Mouse (Mus musculus): ENCODE measurements at regions not wholly inside any gene's neighbourhood (a gene's known extent, or its start where the extent isn't known, plus 50 kb on each side); places are given as distances from the start of the nearest gene placed in this dataset.

- Histone ChIP-seq H3K4me3 (replicated peaks) (no peak overlapping the region), H3K9ac (no peak overlapping the region), H3K36me3 (no peaks in the 10 kb centered on the region), H3K4me2 (replicated peaks) (no peak overlapping the region), H3K27ac (no peak overlapping the region), H3K27me3 (replicated peaks) (no peaks in the 10 kb centered on the region), H3K4me1 (replicated peaks) (no peaks in the 10 kb centered on the region), H3K9me3 (no peaks in the 10 kb centered on the region)
- 89% methylated on average over 5 of the region's 5 CpGs for WGBS
- no peak for ATAC-seq
These were observed 141.3 kb upstream of the Rgs18 start for GRCm38 (mm10) chr1:144916568-144916967.

- WGBS = 50% methylated on average over 3 of the region's 3 CpGs
- no peak overlapping the region for H3K4me2 ChIP-seq (replicated peaks)
- no peaks in the 10 kb centered on the region for H3K4me1 ChIP-seq (replicated peaks)
- no peaks in the 10 kb centered on the region for H3K9me3 ChIP-seq
- no peak overlapping the region for H3K9ac ChIP-seq
- H3K27ac ChIP-seq = no peak overlapping the region
- no peaks in the 10 kb centered on the region for H3K27me3 ChIP-seq (replicated peaks)
- no peak overlapping the region for H3K4me3 ChIP-seq (replicated peaks)
- ATAC-seq = no peak
- H3K36me3 ChIP-seq = no peaks in the 10 kb centered on the region
These were observed 127.8 kb upstream of the Rgs18 start for GRCm38 (mm10) chr1:144902987-144903386.

- H3K36me3 ChIP-seq = no peaks in the 10 kb centered on the region
- no peaks in the 10 kb centered on the region for H3K27me3 ChIP-seq (replicated peaks)
- H3K4me3 ChIP-seq (replicated peaks) = no peak overlapping the region
- ATAC-seq = no peak
- no peaks in the 10 kb centered on the region for H3K9me3 ChIP-seq
- H3K9ac ChIP-seq = no peak overlapping the region
- H3K4me2 ChIP-seq (replicated peaks) = no peak overlapping the region
- H3K4me1 ChIP-seq (replicated peaks) = no peaks in the 10 kb centered on the region
- no peak overlapping the region for H3K27ac ChIP-seq
- WGBS = 92% methylated on average over 2 of the region's 2 CpGs
These were observed 108.4 kb upstream of the Rgs18 start for GRCm38 (mm10) chr1:144883633-144884032.

- Histone ChIP-seq H3K4me1 (replicated peaks) (no peaks in the 10 kb centered on the region), H3K9me3 (no peaks in the 10 kb centered on the region), H3K27me3 (replicated peaks) (no peaks in the 10 kb centered on the region), H3K4me3 (replicated peaks) (no peak overlapping the region), H3K9ac (no peak overlapping the region), H3K4me2 (replicated peaks) (no peak overlapping the region), H3K27ac (no peak overlapping the region), H3K36me3 (no peaks in the 10 kb centered on the region)
- WGBS = 34% methylated on average over 1 of the region's 1 CpGs
- ATAC-seq = no peak
These were observed 86.9 kb upstream of the Rgs18 start for GRCm38 (mm10) chr1:144862133-144862532.

All from intestine, embryonic 15.5 days (tissue).